Mouse (Mus musculus): ENCODE measurements around the gene Csf3. TPM values are rescaled to one million over a fixed set of nuclear protein-coding genes. Genes with fewer than 3 reads are reported as not detected.

The Csf3 gene
- polyA plus RNA-seq, 1 experiment: not detected

GRCm38 (mm10) chr11:98744456-98745019, 43.5 kb downstream of the Csf3 start:
- 34% methylated on average over 7 of the region's 7 CpGs for WGBS
- no peak for DNase-seq
- peaks cover 49% of the 10 kb centered on the region for H3K4me1 ChIP-seq (ENCODE audit: control insufficient read depth, insufficient read depth, low read length)
- no peak for TF ChIP-seq CTCF (IDR thresholded peaks at IDR 0.05; ENCODE audit: insufficient read depth, low read length)
- no peak for TF ChIP-seq POLR2A (IDR thresholded peaks at IDR 0.05; ENCODE audit: borderline replicate concordance, extremely low read depth, low read depth, low read length)
- no peak overlapping the region for H3K4me3 ChIP-seq (replicated peaks; ENCODE audit: extremely low read depth, low read depth, low read length)

GRCm38 (mm10) chr11:98745932-98746853, 45.1 kb downstream of the Csf3 start:
- Histone ChIP-seq H3K4me1 (ENCODE audit: control insufficient read depth, insufficient read depth, low read length) (peaks cover 55% of the 10 kb centered on the region), H3K4me3 (replicated peaks; ENCODE audit: extremely low read depth, low read depth, low read length) (no peak overlapping the region)
- TF ChIP-seq CTCF (IDR thresholded peaks at IDR 0.05; ENCODE audit: insufficient read depth, low read length): no peak
- TF ChIP-seq POLR2A (IDR thresholded peaks at IDR 0.05; ENCODE audit: borderline replicate concordance, extremely low read depth, low read depth, low read length): no peak
- no peak for DNase-seq
- WGBS: 45% methylated on average over 12 of the region's 12 CpGs

DNA sequence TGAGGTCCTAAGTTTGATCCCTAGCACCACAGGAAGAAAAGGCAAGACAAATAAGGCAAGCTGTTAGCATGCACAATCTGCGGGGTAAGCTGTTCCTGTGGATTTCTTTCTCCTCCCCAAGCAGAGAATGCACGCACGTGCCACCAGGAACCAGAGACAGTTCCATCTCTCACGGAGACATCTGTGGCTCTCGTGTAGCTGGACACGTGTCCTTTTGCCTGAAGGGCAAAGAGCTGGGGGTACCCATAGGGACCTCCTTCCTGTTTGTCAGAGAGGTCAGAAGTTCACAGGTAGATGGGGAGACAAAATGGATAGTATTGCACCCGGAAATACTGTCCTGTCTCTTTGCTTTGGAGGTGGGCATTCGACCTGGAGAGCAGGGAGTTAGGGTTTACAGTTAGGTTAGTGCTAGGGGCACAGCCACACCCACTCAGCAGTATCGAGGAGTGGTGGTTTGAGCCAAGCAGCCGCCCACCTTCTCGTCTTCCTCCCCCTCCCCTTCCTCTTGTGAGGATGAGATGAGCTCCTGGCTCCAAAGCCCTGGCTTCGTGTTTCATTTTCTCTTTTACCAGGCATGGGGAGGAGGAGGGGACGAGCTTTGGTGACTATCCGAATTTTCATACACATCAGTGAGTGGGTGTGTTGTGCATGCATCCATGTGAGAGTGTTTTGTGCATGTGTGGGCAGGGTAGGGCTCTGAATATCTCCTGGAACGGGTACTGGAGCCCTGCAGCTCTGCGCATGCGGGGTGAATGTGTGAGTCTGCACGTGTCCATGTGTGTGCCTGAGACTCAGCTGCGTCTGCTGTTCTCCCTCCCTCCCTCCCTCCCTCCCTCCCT, 46.0 kb downstream of the Csf3 start:
- DNase-seq: peak; percentile 66
- Histone ChIP-seq H3K4me1 (ENCODE audit: control insufficient read depth, insufficient read depth, low read length) (peaks cover 59% of the 10 kb centered on the region), H3K4me3 (replicated peaks; ENCODE audit: extremely low read depth, low read depth, low read length) (peak overlapping the region; percentile 47)
- peak; percentile 6; the same call in 1 of the 2 replicates for TF ChIP-seq POLR2A (IDR thresholded peaks at IDR 0.05; ENCODE audit: borderline replicate concordance, extremely low read depth, low read depth, low read length)
- TF ChIP-seq CTCF (IDR thresholded peaks at IDR 0.05; ENCODE audit: insufficient read depth, low read length): no peak
- WGBS: 2% methylated on average over 19 of the region's 19 CpGs

GRCm38 (mm10) chr11:98747804-98748505, 46.9 kb downstream of the Csf3 start:
- H3K4me1 ChIP-seq (ENCODE audit: control insufficient read depth, insufficient read depth, low read length): peaks cover 66% of the 10 kb centered on the region
- 16% methylated on average over 6 of the region's 6 CpGs for WGBS
- DNase-seq: no peak

GRCm38 (mm10) chr11:98748506-98749416, 47.7 kb downstream of the Csf3 start:
- H3K4me1 ChIP-seq (ENCODE audit: control insufficient read depth, insufficient read depth, low read length): peaks cover 62% of the 10 kb centered on the region
- DNase-seq: peak; percentile 43
- 28% methylated on average over 15 of the region's 15 CpGs for WGBS
- TF ChIP-seq CTCF (IDR thresholded peaks at IDR 0.05; ENCODE audit: insufficient read depth, low read length) (no peak), POLR2A (IDR thresholded peaks at IDR 0.05; ENCODE audit: borderline replicate concordance, extremely low read depth, low read depth, low read length) (no peak)
- no peak overlapping the region for H3K4me3 ChIP-seq (replicated peaks; ENCODE audit: extremely low read depth, low read depth, low read length)

More at GRCm38 (mm10) chr11:98747804-98748505, 46.9 kb downstream of the Csf3 start:
- TF ChIP-seq CTCF (IDR thresholded peaks at IDR 0.05; ENCODE audit: insufficient read depth, low read length) (no peak), POLR2A (IDR thresholded peaks at IDR 0.05; ENCODE audit: borderline replicate concordance, extremely low read depth, low read depth, low read length) (no peak)
- H3K4me3 ChIP-seq (replicated peaks; ENCODE audit: extremely low read depth, low read depth, low read length): no peak overlapping the region

GRCm38 (mm10) chr11:98749716-98750115, 48.7 kb downstream of the Csf3 start:
- WGBS: 33% methylated on average over 5 of the region's 5 CpGs
- no peak for TF ChIP-seq POLR2A (IDR thresholded peaks at IDR 0.05; ENCODE audit: borderline replicate concordance, extremely low read depth, low read depth, low read length)
- no peak for TF ChIP-seq CTCF (IDR thresholded peaks at IDR 0.05; ENCODE audit: insufficient read depth, low read length)
- Histone ChIP-seq H3K4me1 (ENCODE audit: control insufficient read depth, insufficient read depth, low read length) (peaks cover 63% of the 10 kb centered on the region), H3K4me3 (replicated peaks; ENCODE audit: extremely low read depth, low read depth, low read length) (no peak overlapping the region)
- no peak for DNase-seq

GRCm38 (mm10) chr11:98750351-98751201, 49.5 kb downstream of the Csf3 start:
- peak; percentile 74 for DNase-seq
- Histone ChIP-seq H3K4me1 (ENCODE audit: control insufficient read depth, insufficient read depth, low read length) (peaks cover 64% of the 10 kb centered on the region), H3K4me3 (replicated peaks; ENCODE audit: extremely low read depth, low read depth, low read length) (no peak overlapping the region)
- WGBS: 12% methylated on average over 16 of the region's 17 CpGs
- TF ChIP-seq POLR2A (IDR thresholded peaks at IDR 0.05; ENCODE audit: borderline replicate concordance, extremely low read depth, low read depth, low read length) (no peak), CTCF (IDR thresholded peaks at IDR 0.05; ENCODE audit: insufficient read depth, low read length) (no peak)
